Mouse (Mus musculus) R1 (cell line): ENCODE data around the gene Nudt3.
A peak's percentile ranks its signal among the peaks of the same experiment; 100 is the strongest.

ENCODE experiments used
- DNase-seq: peaks from one replicate; pipeline ENCODE4 v3.0.0-alpha.2; 2018; ENCODE audit warnings: low read depth, low spot score

The Nudt3 gene

GRCm38 (mm10) chr17:27549234-27549633 lies 74.1 kb downstream of the Nudt3 start:
- DNase-seq = no peak

- DNase-seq = no peak
Measured at GRCm38 (mm10) chr17:27547253-27547868, 75.9 kb downstream of the Nudt3 start.

DNA sequence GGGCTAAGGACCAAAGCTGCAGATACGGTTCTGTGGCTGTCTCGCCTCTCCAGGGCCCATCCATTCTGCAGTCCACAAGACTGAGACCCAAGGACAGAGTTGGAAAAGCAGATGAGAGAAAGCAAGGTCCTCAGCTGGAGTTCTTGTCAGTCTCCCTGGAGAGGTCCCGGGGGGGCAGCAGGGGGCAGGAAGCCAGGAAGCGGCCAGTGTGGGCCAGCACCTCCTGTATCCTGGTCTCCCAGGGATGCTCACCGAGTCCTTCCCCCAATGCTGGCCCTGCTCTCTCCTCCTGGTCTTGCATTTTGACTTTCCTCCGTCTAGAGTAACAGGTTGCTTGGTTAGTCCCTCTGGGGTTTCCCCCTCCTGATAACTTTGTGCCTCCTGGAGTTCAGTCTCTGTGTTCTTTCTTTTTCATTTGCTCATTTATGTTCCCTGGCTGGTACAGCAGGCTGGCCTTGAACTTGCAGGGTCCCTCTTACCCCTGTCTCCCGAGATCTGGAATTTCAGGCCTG lies 76.7 kb downstream of the Nudt3 start:
- DNase-seq = no peak

GRCm38 (mm10) chr17:27545991-27546390 lies 77.3 kb downstream of the Nudt3 start:
- DNase-seq = peak; percentile 43

GRCm38 (mm10) chr17:27544551-27544950 lies 78.7 kb downstream of the Nudt3 start:
- no peak for DNase-seq

- no peak for DNase-seq
Measured at GRCm38 (mm10) chr17:27541984-27542383, 81.3 kb downstream of the Nudt3 start.

DNA sequence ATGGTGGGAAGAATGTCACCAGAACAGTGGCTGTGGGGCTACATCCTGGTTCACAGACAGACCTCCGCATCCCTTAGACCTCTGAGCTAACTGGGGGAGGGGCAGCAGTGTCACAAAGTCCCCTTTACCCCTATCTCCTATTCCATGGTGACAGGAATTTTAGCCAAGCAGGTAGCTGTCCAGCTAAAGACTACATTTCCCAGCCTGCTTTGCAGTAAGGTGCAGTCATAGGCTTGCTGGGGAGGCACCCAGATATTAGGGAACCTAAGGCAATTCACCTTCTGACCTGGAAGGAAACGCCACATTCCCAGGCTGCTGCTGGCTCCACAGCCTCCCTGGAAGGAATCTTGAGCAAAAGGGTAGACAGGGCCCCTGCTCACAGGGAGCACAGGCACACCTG lies 82.0 kb downstream of the Nudt3 start:
- DNase-seq = no peak

DNA sequence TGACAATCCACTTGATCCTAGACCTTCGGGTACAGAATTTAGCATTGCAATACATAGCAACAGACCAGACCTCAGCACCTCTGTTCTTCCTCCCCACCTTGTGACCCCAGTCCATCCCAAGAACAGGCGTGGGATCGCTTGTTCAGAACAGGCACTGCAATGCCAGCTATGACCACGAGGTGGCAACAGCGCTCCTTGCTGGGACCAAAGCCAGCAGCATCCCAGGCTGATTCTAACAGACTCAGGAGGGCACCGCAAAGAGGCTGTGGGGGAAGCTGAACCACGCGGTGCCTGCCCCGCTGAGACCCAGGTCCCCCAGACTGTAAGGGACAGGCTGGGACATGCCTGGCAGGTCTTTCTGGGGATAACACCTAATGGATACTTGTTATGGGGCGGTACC lies 88.6 kb downstream of the Nudt3 start:
- DNase-seq = peak; percentile 90

- DNase-seq = no peak
Measured at GRCm38 (mm10) chr17:27533354-27533753, 89.9 kb downstream of the Nudt3 start.

DNA sequence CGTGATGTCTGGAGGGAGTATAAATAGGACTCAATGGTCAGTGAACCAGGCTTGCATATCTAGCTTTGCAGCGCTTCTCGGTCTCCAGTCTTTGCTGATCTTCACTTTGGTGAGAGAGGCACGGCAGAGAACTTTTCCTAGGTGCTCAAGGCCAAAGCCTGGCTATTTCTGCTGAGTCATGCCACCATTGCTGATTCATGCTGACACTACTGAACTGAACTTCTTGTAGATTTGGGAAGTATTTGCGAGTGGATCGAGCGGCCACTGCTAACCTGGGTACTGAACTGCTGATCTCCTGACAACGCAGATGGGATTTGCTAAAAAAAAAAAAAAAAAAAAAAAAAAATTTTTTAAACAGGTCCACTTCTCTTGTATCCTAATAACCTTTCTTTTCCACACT lies 91.2 kb downstream of the Nudt3 start:
- DNase-seq = no peak
